Mouse (Mus musculus): Measurements from ENCODE around the gene Rps11.

GRCm38 (mm10) chr7:45161612-45162473, 37.6 kb upstream of the Rps11 start:
- TF ChIP-seq POLR2A (IDR thresholded peaks at IDR 0.05; ENCODE audit: low read depth, low read length) (no peak), CTCF (IDR thresholded peaks at IDR 0.05; ENCODE audit: borderline replicate concordance, insufficient read depth, low read length) (peak; percentile 96)
